Mouse (Mus musculus): ENCODE results near the gene Jup. TPM values are rescaled to one million over a fixed set of nuclear protein-coding genes. Genes with fewer than 3 reads are reported as not detected.
A peak's percentile ranks its signal among the peaks of the same experiment; 100 is the strongest.

Gene Jup
- polyA plus RNA-seq, 1 experiment from 2014 or later = 69.2 TPM

DNA sequence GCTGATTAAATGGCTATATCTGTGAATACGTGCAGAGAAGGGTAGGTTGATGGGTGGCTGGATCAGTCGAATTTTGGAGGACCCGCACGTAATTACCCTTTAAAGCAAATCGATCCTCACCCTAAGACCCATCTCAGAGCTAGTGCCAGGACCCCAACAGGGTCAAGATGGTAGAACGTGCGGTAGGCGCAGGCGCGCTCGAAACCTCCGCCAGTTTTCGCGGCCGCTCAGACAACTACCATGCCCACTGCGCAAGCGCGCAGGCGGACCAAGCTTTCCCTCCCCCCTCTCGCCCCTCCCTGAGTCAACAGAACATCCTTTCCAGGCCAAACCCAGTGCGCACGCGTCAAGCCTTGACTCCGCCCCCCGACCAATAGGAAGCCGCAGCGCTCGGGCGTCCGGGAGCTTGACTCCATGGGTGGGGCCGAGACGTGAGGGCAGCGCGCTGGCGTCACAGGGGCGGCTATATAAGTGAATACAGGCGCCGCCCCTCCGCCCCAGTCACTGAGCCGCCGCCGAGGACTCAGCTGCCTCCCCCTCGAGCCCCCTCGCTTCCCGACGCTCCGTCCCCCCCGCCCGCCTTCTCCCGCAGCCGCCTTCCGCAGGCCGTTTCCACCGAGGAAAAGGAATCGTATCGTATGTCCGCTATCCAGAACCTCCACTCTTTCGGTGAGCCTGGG is 77.9 kb downstream of the Jup start, which contains the start of gene Eif1:
TSS of gene Eif1 (plus strand) at position 394 of the 680 bp plus-strand sequence.
- ATAC-seq = peak; percentile 90
- peak within 1 kb of the TSS; percentile 90 for H3K4me2 ChIP-seq (replicated peaks)
- peak within 1 kb of the TSS; percentile 98 for H3K27ac ChIP-seq
- no peaks in the 10 kb centered on the region for H3K9me3 ChIP-seq
- no peaks in the 10 kb centered on the region for H3K27me3 ChIP-seq
- peak within 1 kb of the TSS; percentile 96 for H3K9ac ChIP-seq (replicated peaks)
- H3K36me3 ChIP-seq = peaks cover 19% of the 10 kb centered on the region
- WGBS = under 1% methylated on average over 55 of the region's 58 CpGs
- peaks cover 19% of the 10 kb centered on the region for H3K4me1 ChIP-seq (replicated peaks)
- H3K4me3 ChIP-seq (replicated peaks) = peak within 1 kb of the TSS; percentile 78

Small RNA genes within 50 kb of the gene (microRNA-seq; reads per million reads assigned to microRNA genes)
- gene Gm27374 = not detected

Other genes starting within 250 kb of the Jup start
- gene Krt19, start 249.1 kb downstream of the Jup start, polyA plus RNA-seq (2015; fragmentation: Nextera tagmentation; extraction: Ambion mirVana) = 0.86 and 1.4 TPM in 2 replicates
- not detected in 2 replicates for gene Krt9, start 204.5 kb downstream of the Jup start, polyA plus RNA-seq (2015; fragmentation: Nextera tagmentation; extraction: Ambion mirVana)
- 0.15 and 0.22 TPM in 2 replicates for gene Krt14, start 190.2 kb downstream of the Jup start, polyA plus RNA-seq (2015; fragmentation: Nextera tagmentation; extraction: Ambion mirVana)
- gene Krt16, start 148.9 kb downstream of the Jup start, polyA plus RNA-seq (2015; fragmentation: Nextera tagmentation; extraction: Ambion mirVana) = not detected in 2 replicates
- not detected in 2 replicates for gene Krt17, start 136.7 kb downstream of the Jup start, polyA plus RNA-seq (2015; fragmentation: Nextera tagmentation; extraction: Ambion mirVana)
- gene Krt42, start 127.9 kb downstream of the Jup start, polyA plus RNA-seq (2015; fragmentation: Nextera tagmentation; extraction: Ambion mirVana) = not detected in 2 replicates
- gene Eif1, start 77.9 kb downstream of the Jup start, polyA plus RNA-seq (2015; fragmentation: Nextera tagmentation; extraction: Ambion mirVana) = 1,443 and 1,564 TPM in 2 replicates
- 1.2 and 2.5 TPM in 2 replicates for gene Gast, start 63.4 kb downstream of the Jup start, polyA plus RNA-seq (2015; fragmentation: Nextera tagmentation; extraction: Ambion mirVana)
- 137 and 168 TPM in 2 replicates for gene Hap1, start 41.6 kb downstream of the Jup start, polyA plus RNA-seq (2015; fragmentation: Nextera tagmentation; extraction: Ambion mirVana)
- gene P3h4, start 17.1 kb upstream of the Jup start, polyA plus RNA-seq (2015; fragmentation: Nextera tagmentation; extraction: Ambion mirVana) = 13.7 and 16.8 TPM in 2 replicates
- 16.4 and 19.9 TPM in 2 replicates for gene Fkbp10, start 17.9 kb upstream of the Jup start, polyA plus RNA-seq (2015; fragmentation: Nextera tagmentation; extraction: Ambion mirVana)
- 99.3 and 101 TPM in 2 replicates for gene Nt5c3b, start 44.0 kb upstream of the Jup start, polyA plus RNA-seq (2015; fragmentation: Nextera tagmentation; extraction: Ambion mirVana)
- 0.85 and 1.2 TPM in 2 replicates for gene Klhl10, start 44.2 kb upstream of the Jup start, polyA plus RNA-seq (2015; fragmentation: Nextera tagmentation; extraction: Ambion mirVana)
- 12.9 and 13.1 TPM in 2 replicates for gene Klhl11, start 75.0 kb upstream of the Jup start, polyA plus RNA-seq (2015; fragmentation: Nextera tagmentation; extraction: Ambion mirVana)
- 272 and 273 TPM in 2 replicates for gene Acly, start 130.2 kb upstream of the Jup start, polyA plus RNA-seq (2015; fragmentation: Nextera tagmentation; extraction: Ambion mirVana)
- 2.8 and 3.0 TPM in 2 replicates for gene Ttc25, start 147.8 kb upstream of the Jup start, polyA plus RNA-seq (2015; fragmentation: Nextera tagmentation; extraction: Ambion mirVana)
- gene Cnp, start 177.1 kb upstream of the Jup start, polyA plus RNA-seq (2015; fragmentation: Nextera tagmentation; extraction: Ambion mirVana) = 21.5 and 23.6 TPM in 2 replicates
- 118 and 122 TPM in 2 replicates for gene Nkiras2, start 221.5 kb upstream of the Jup start, polyA plus RNA-seq (2015; fragmentation: Nextera tagmentation; extraction: Ambion mirVana)
- 311 and 312 TPM in 2 replicates for gene Dnajc7, start 222.4 kb upstream of the Jup start, polyA plus RNA-seq (2015; fragmentation: Nextera tagmentation; extraction: Ambion mirVana)